Mouse (Mus musculus) brain, adult 2 months (tissue): ENCODE measurements at regions not wholly inside any gene's neighbourhood (a gene's known extent, or its start where the extent isn't known, plus 50 kb on each side); places are given as distances from the start of the nearest gene placed in this dataset.

ENCODE experiments used
- DNase-seq: peaks from one replicate; pipeline ENCODE4 v3.0.0; 2011; ENCODE audit warnings: low read depth, low spot score

GRCm38 (mm10) chr13:70193270-70193669 lies 391.1 kb downstream of the Med10 start:
- DNase-seq: peak; percentile 8

GRCm38 (mm10) chr13:70195854-70196253 lies 393.7 kb downstream of the Med10 start:
- no peak for DNase-seq

GRCm38 (mm10) chr13:70198638-70199037 lies 396.4 kb downstream of the Med10 start:
- DNase-seq: no peak

- DNase-seq: peak; percentile 21
Measured at GRCm38 (mm10) chr13:70199087-70199486, 396.9 kb downstream of the Med10 start.

GRCm38 (mm10) chr13:70205334-70205733 lies 403.1 kb downstream of the Med10 start:
- peak; percentile 53 for DNase-seq

- DNase-seq: no peak
Measured at GRCm38 (mm10) chr13:70210158-70210557, 408.0 kb downstream of the Med10 start.

- peak; percentile 37 for DNase-seq
Measured at GRCm38 (mm10) chr13:70213017-70213416, 410.8 kb downstream of the Med10 start.

- DNase-seq: no peak
Measured at GRCm38 (mm10) chr13:70213622-70214021, 411.4 kb downstream of the Med10 start.

GRCm38 (mm10) chr13:70214022-70214654 lies 411.9 kb downstream of the Med10 start:
- DNase-seq: no peak

GRCm38 (mm10) chr13:70216134-70216533 lies 413.9 kb downstream of the Med10 start:
- no peak for DNase-seq

GRCm38 (mm10) chr13:70217429-70218133 lies 415.4 kb downstream of the Med10 start:
- DNase-seq: peak; percentile 22

- no peak for DNase-seq
Measured at GRCm38 (mm10) chr13:70223485-70223884, 413.9 kb downstream of the Ice1 start.

- DNase-seq: no peak
Measured at GRCm38 (mm10) chr13:70227167-70227566, 410.3 kb downstream of the Ice1 start.

- peak; percentile 87 for DNase-seq
Measured at GRCm38 (mm10) chr13:70233896-70234799, 403.3 kb downstream of the Ice1 start.

- no peak for DNase-seq
Measured at GRCm38 (mm10) chr13:70243598-70244157, 393.8 kb downstream of the Ice1 start.

- DNase-seq: no peak
Measured at GRCm38 (mm10) chr13:70260003-70260496, 377.4 kb downstream of the Ice1 start.

GRCm38 (mm10) chr13:70263654-70264053 lies 373.8 kb downstream of the Ice1 start:
- DNase-seq: peak; percentile 56

- peak; percentile 24 for DNase-seq
Measured at GRCm38 (mm10) chr13:70276884-70277378, 360.5 kb downstream of the Ice1 start.

- DNase-seq: peak; percentile 91
Measured at GRCm38 (mm10) chr13:70277667-70278591, 359.5 kb downstream of the Ice1 start.
